In genomic region chrX:12673054-12673775, GRCm38 (mm10) we compare ENCODE assay signal across 1 mouse cellular context.
TF ChIP-seq lines count a peak whose summit lies in the region.

1810030O07Rik (minus strand) TSS chrX:12673668.

TF ChIP-seq in MEL, 35 proteins besides CTCF, POLR2A, EP300 and RAD21 (continued from another document):
- TF ChIP-seq SMC3 (IDR thresholded peaks at IDR 0.05; ENCODE audit: low read depth, low read length) (peak; percentile 3; the same call in 1 of the 2 replicates), ZC3H11A (IDR thresholded peaks at IDR 0.05; ENCODE audit: low read depth, low read length) (no peak), KAT2A (conservative IDR thresholded peaks at IDR 0.05; ENCODE audit: low read depth, low read length) (no peak; the same call in 1 of the 2 replicates), ETS1 (IDR thresholded peaks at IDR 0.05; ENCODE audit: low read depth, low read length) (no peak; the same call in 1 of the 2 replicates)
